Mouse (Mus musculus) midbrain, embryonic 11.5 days (tissue): ENCODE measurements around the gene Pwwp2b. TPM values are rescaled to one million over a fixed set of nuclear protein-coding genes. Genes with fewer than 3 reads are reported as not detected.
A peak's percentile ranks its signal among the peaks of the same experiment; 100 is the strongest.

Experiments
- ATAC-seq: fragments of 200-750 bp; cut with Nextera tagmentation; 2 replicates; pipeline ENCODE4 v1.8.0; 2017; ENCODE audit warnings: moderate TSS enrichment, moderate library complexity; ENCODE audit not compliant: low FRiP score
- DNase-seq: peaks from one replicate; pipeline ENCODE4 v3.0.0; 2015; ENCODE audit warnings: low spot score; ENCODE audit errors: missing footprints
- H3K27ac ChIP-seq: fragments of 300-500 bp; sonication (generic); 2 replicates; pipeline ENCODE4 v1.5.1; 2014; ENCODE audit warnings: low read depth, low read length
- H3K27me3 ChIP-seq: fragments of 300-500 bp; sonication (generic); 2 replicates; pipeline ENCODE4 v1.6.1; 2014; ENCODE audit warnings: mild to moderate bottlenecking, low read length, moderate library complexity, mixed read lengths; ENCODE audit not compliant: control insufficient read depth, insufficient read depth
- H3K36me3 ChIP-seq: fragments of 300-500 bp; sonication (generic); 2 replicates; pipeline ENCODE4 v1.6.1; 2014; ENCODE audit warnings: mild to moderate bottlenecking, low read length, moderate library complexity, mixed read lengths; ENCODE audit not compliant: control insufficient read depth, insufficient read depth
- H3K4me1 ChIP-seq: fragments of 300-500 bp; sonication (generic); 2 replicates; pipeline ENCODE4 v1.6.1; 2014; ENCODE audit warnings: low read length; ENCODE audit not compliant: control insufficient read depth, insufficient read depth
- H3K4me2 ChIP-seq: fragments of 300-500 bp; sonication (generic); 2 replicates; pipeline ENCODE4 v1.6.1; 2014; ENCODE audit warnings: mild to moderate bottlenecking, moderate library complexity
- H3K4me3 ChIP-seq: fragments of 300-500 bp; sonication (generic); 2 replicates; pipeline ENCODE4 v1.5.1; 2014; ENCODE audit warnings: low read depth, low read length
- H3K9ac ChIP-seq: fragments of 300-500 bp; sonication (generic); 2 replicates; pipeline ENCODE4 v1.6.1; 2014; ENCODE audit warnings: low read length
- H3K9me3 ChIP-seq: fragments of 300-500 bp; sonication (generic); 2 replicates; pipeline ENCODE4 v1.6.1; 2016; ENCODE audit warnings: low read length; ENCODE audit not compliant: control insufficient read depth
- WGBS: fragments of 180-500 bp; shearing (Covaris S2); extraction: QIAGEN DNeasy Blood & Tissue Kit; methylation state at CpG from one replicate; pipeline ENCODE4 v1.1.7; 2014; 5-methylcytosine and 5-hydroxymethylcytosine counted together
- polyA plus RNA-seq: library from polyadenylated mRNA; unstranded; fragments of >200 nt; fragmentation: Nextera tagmentation; extraction: Ambion mirVana; gene quantifications from 2 replicates; pipeline ENCODE4 v1.2.1, GENCODE M21; 2014

Pwwp2b gene
- polyA plus RNA-seq, 1 experiment from 2014 or later, result 3.3 TPM

GRCm38 (mm10) chr7:139296552-139297100 is 48.3 kb downstream of the Pwwp2b start:
- ATAC-seq, result no peak
- H3K4me2 ChIP-seq, result no peak overlapping the region
- DNase-seq, result peak; percentile 39
- H3K36me3 ChIP-seq, result no peaks in the 10 kb centered on the region
- no peak overlapping the region for H3K4me3 ChIP-seq
- H3K9me3 ChIP-seq, result no peaks in the 10 kb centered on the region
- no peaks in the 10 kb centered on the region for H3K27me3 ChIP-seq
- H3K9ac ChIP-seq, result no peak overlapping the region
- no peaks in the 10 kb centered on the region; the same call in 1 of the 2 replicates for H3K4me1 ChIP-seq
- WGBS, result 74% methylated on average over 9 of the region's 10 CpGs
- H3K27ac ChIP-seq, result no peak overlapping the region

GRCm38 (mm10) chr7:139298446-139298845 is 50.2 kb downstream of the Pwwp2b start:
- H3K9ac ChIP-seq, result no peak overlapping the region
- H3K9me3 ChIP-seq, result no peaks in the 10 kb centered on the region
- 33% methylated on average over 4 of the region's 4 CpGs for WGBS
- H3K27ac ChIP-seq, result no peak overlapping the region
- no peaks in the 10 kb centered on the region; the same call in 1 of the 2 replicates for H3K4me1 ChIP-seq
- ATAC-seq (no peak), DNase-seq (no peak)
- H3K27me3 ChIP-seq, result no peaks in the 10 kb centered on the region
- H3K4me3 ChIP-seq, result no peak overlapping the region
- H3K36me3 ChIP-seq, result no peaks in the 10 kb centered on the region; the same call in 1 of the 2 replicates
- H3K4me2 ChIP-seq, result no peak overlapping the region

GRCm38 (mm10) chr7:139299424-139299823 is 51.1 kb downstream of the Pwwp2b start:
- no peaks in the 10 kb centered on the region for H3K27me3 ChIP-seq
- H3K36me3 ChIP-seq, result no peaks in the 10 kb centered on the region; the same call in 1 of the 2 replicates
- DNase-seq, result peak; percentile 99
- H3K4me1 ChIP-seq, result no peaks in the 10 kb centered on the region; the same call in 1 of the 2 replicates
- no peaks in the 10 kb centered on the region for H3K9me3 ChIP-seq
- peak; percentile 66 for ATAC-seq
- no peak overlapping the region for H3K9ac ChIP-seq
- no peak overlapping the region for H3K4me3 ChIP-seq
- no peak overlapping the region for H3K27ac ChIP-seq
- 21% methylated on average over 8 of the region's 8 CpGs for WGBS
- no peak overlapping the region for H3K4me2 ChIP-seq

GRCm38 (mm10) chr7:139300423-139300822 is 52.1 kb downstream of the Pwwp2b start:
- no peak overlapping the region for H3K9ac ChIP-seq
- H3K4me2 ChIP-seq, result no peak overlapping the region
- no peaks in the 10 kb centered on the region for H3K27me3 ChIP-seq
- DNase-seq (no peak), ATAC-seq (no peak)
- H3K9me3 ChIP-seq, result no peaks in the 10 kb centered on the region
- H3K36me3 ChIP-seq, result no peaks in the 10 kb centered on the region; the same call in 1 of the 2 replicates
- H3K27ac ChIP-seq, result no peak overlapping the region
- no peaks in the 10 kb centered on the region; the same call in 1 of the 2 replicates for H3K4me1 ChIP-seq
- 68% methylated on average over 7 of the region's 7 CpGs for WGBS
- H3K4me3 ChIP-seq, result no peak overlapping the region

GRCm38 (mm10) chr7:139301505-139301904 is 53.2 kb downstream of the Pwwp2b start:
- DNase-seq (no peak), ATAC-seq (no peak)
- H3K9me3 ChIP-seq, result no peaks in the 10 kb centered on the region
- no peak overlapping the region for H3K9ac ChIP-seq
- no peak overlapping the region for H3K27ac ChIP-seq
- H3K4me2 ChIP-seq, result no peak overlapping the region
- no peaks in the 10 kb centered on the region; the same call in 1 of the 2 replicates for H3K36me3 ChIP-seq
- H3K4me3 ChIP-seq, result no peak overlapping the region
- H3K4me1 ChIP-seq, result no peaks in the 10 kb centered on the region; the same call in 1 of the 2 replicates
- H3K27me3 ChIP-seq, result no peaks in the 10 kb centered on the region
- 79% methylated on average over 8 of the region's 8 CpGs for WGBS

GRCm38 (mm10) chr7:139302314-139302713 is 54.0 kb downstream of the Pwwp2b start:
- no peaks in the 10 kb centered on the region; the same call in 1 of the 2 replicates for H3K4me1 ChIP-seq
- WGBS, result 63% methylated on average over 5 of the region's 5 CpGs
- H3K36me3 ChIP-seq, result no peaks in the 10 kb centered on the region; the same call in 1 of the 2 replicates
- H3K9ac ChIP-seq, result no peak overlapping the region
- H3K4me3 ChIP-seq, result no peak overlapping the region
- H3K4me2 ChIP-seq, result no peak overlapping the region
- no peaks in the 10 kb centered on the region for H3K27me3 ChIP-seq
- no peak for ATAC-seq
- H3K27ac ChIP-seq, result no peak overlapping the region
- no peak for DNase-seq
- H3K9me3 ChIP-seq, result no peaks in the 10 kb centered on the region

- Histone ChIP-seq H3K4me3 (no peak overlapping the region), H3K9me3 (no peaks in the 10 kb centered on the region), H3K4me2 (no peak overlapping the region), H3K36me3 (no peaks in the 10 kb centered on the region; the same call in 1 of the 2 replicates), H3K4me1 (no peaks in the 10 kb centered on the region; the same call in 1 of the 2 replicates), H3K9ac (no peak overlapping the region), H3K27me3 (no peaks in the 10 kb centered on the region), H3K27ac (no peak overlapping the region)
- WGBS, result 44% methylated on average over 6 of the region's 6 CpGs
- ATAC-seq, result peak; percentile 66
- DNase-seq, result peak; percentile 98
Measured at GRCm38 (mm10) chr7:139303280-139304011, 55.2 kb downstream of the Pwwp2b start.

GRCm38 (mm10) chr7:139304322-139304721 is 56.0 kb downstream of the Pwwp2b start:
- no peaks in the 10 kb centered on the region; the same call in 1 of the 2 replicates for H3K4me1 ChIP-seq
- WGBS, result 42% methylated on average over 5 of the region's 5 CpGs
- ATAC-seq, result no peak
- H3K27ac ChIP-seq, result no peak overlapping the region
- no peak overlapping the region for H3K4me2 ChIP-seq
- H3K9me3 ChIP-seq, result no peaks in the 10 kb centered on the region
- no peak for DNase-seq
- no peak overlapping the region for H3K4me3 ChIP-seq
- H3K9ac ChIP-seq, result no peak overlapping the region
- H3K27me3 ChIP-seq, result no peaks in the 10 kb centered on the region
- no peaks in the 10 kb centered on the region; the same call in 1 of the 2 replicates for H3K36me3 ChIP-seq

- Histone ChIP-seq H3K27me3 (no peaks in the 10 kb centered on the region), H3K4me3 (no peak overlapping the region), H3K4me2 (no peak overlapping the region), H3K36me3 (no peaks in the 10 kb centered on the region; the same call in 1 of the 2 replicates), H3K27ac (no peak overlapping the region), H3K4me1 (no peaks in the 10 kb centered on the region), H3K9me3 (no peaks in the 10 kb centered on the region), H3K9ac (no peak overlapping the region)
- DNase-seq (no peak), ATAC-seq (no peak)
- 64% methylated on average over 2 of the region's 2 CpGs for WGBS
Measured at GRCm38 (mm10) chr7:139307056-139307455, 58.8 kb downstream of the Pwwp2b start.
